Mouse (Mus musculus): ENCODE measurements around the gene Sypl2.

- TF ChIP-seq CTCF (IDR thresholded peaks at IDR 0.05; ENCODE audit: extremely low read depth, insufficient read depth, low read length) (no peak), POLR2A (IDR thresholded peaks at IDR 0.05; ENCODE audit: extremely low read depth, insufficient read depth, low read length) (no peak)
These were observed 27.2 kb downstream of the Sypl2 start for GRCm38 (mm10) chr3:108199231-108199630.
